ENCODE assay signal across 24 mouse cellular contexts in genomic region chr2:153861960-153862359, GRCm38 (mm10). TPM values are rescaled to one million over a fixed set of nuclear protein-coding genes. Genes with fewer than 3 reads are reported as not detected.
"Had no signal": no experiment of that assay in that cellular context is flagged by ENCODE, and none has a peak within 500 bp of the region (broad histone marks: within the 10 kb centered on the region; RNA-seq: fewer than 3 reads in every experiment).

No protein-coding gene starts in this region.

- H3K9ac ChIP-seq: liver, embryonic 13.5 days; lung, embryonic 14.5 days; midbrain, embryonic 13.5 days; neural tube, embryonic 13.5 days; stomach, embryonic 15.5 days had no signal

- H3K27me3 ChIP-seq: liver, embryonic 13.5 days; midbrain, embryonic 13.5 days; neural tube, embryonic 13.5 days; stomach, embryonic 15.5 days had no signal

- H3K4me2 ChIP-seq: liver, embryonic 13.5 days; lung, embryonic 14.5 days; midbrain, embryonic 13.5 days; neural tube, embryonic 13.5 days; stomach, embryonic 15.5 days had no signal

- H3K36me3 ChIP-seq: liver, embryonic 13.5 days; midbrain, embryonic 13.5 days; neural tube, embryonic 13.5 days; stomach, embryonic 15.5 days had no signal

- ATAC-seq: intestine, embryonic 16.5 days; lung, postnatal 0 days; midbrain, embryonic 13.5 days; midbrain, embryonic 16.5 days had no signal

- H3K9me3 ChIP-seq: liver, embryonic 13.5 days; midbrain, embryonic 13.5 days; neural tube, embryonic 13.5 days; stomach, embryonic 15.5 days had no signal

- H3K27ac ChIP-seq: kidney, postnatal 0 days; layer of hippocampus, adult 2 months; liver, embryonic 13.5 days; macrophage; midbrain, embryonic 13.5 days; neural tube, embryonic 13.5 days; stomach, embryonic 15.5 days had no signal

- H3K4me1 ChIP-seq: liver, embryonic 13.5 days; midbrain, embryonic 13.5 days; neural tube, embryonic 13.5 days; stomach, embryonic 15.5 days had no signal

- H3K4me3 ChIP-seq: layer of hippocampus, adult 2 months; liver, embryonic 13.5 days; midbrain, embryonic 13.5 days; myocyte; neural tube, embryonic 13.5 days; stomach, embryonic 15.5 days had no signal

- DNase-seq: kidney, adult 18-20 months; layer of hippocampus, adult 9-11 months; liver; liver, embryonic 13.5 days; lung, embryonic 14.5 days; retina, postnatal 1 day; right cerebral cortex, postnatal 25 days; thymus, postnatal 25 days had no signal

RNA-seq across cellular contexts. Expression of gene Sun5, which starts 8.9 kb away (rescaled TPM):
- polyA plus RNA-seq: intestine, embryonic 16.5 days; kidney, embryonic 14.5 days; kidney, postnatal 0 days; large intestine, adult 2 months; limb, embryonic 11.5 days; liver, embryonic 13.5 days; liver, embryonic 16.5 days; lung, embryonic 14.5 days; lung, postnatal 0 days; macrophage; midbrain, embryonic 13.5 days; midbrain, embryonic 16.5 days; myocyte; neural tube, embryonic 13.5 days; spleen, adult 2 months; stomach, embryonic 15.5 days; thymus, postnatal 0 days had no signal

RNA-seq across cellular contexts. Expression of gene Bpifb2, which starts 12.9 kb away (rescaled TPM):
- polyA plus RNA-seq: intestine, embryonic 16.5 days; kidney, embryonic 14.5 days; kidney, postnatal 0 days; large intestine, adult 2 months; liver, embryonic 13.5 days; liver, embryonic 16.5 days; lung, embryonic 14.5 days; lung, postnatal 0 days; macrophage; midbrain, embryonic 13.5 days; myocyte; neural tube, embryonic 13.5 days; stomach, embryonic 15.5 days had no signal

RNA-seq across cellular contexts. Expression of gene Bpifb6, which starts 38.2 kb away (rescaled TPM):
- polyA plus RNA-seq: intestine, embryonic 16.5 days; kidney, embryonic 14.5 days; kidney, postnatal 0 days; large intestine, adult 2 months; limb, embryonic 11.5 days; liver, embryonic 13.5 days; liver, embryonic 16.5 days; lung, embryonic 14.5 days; lung, postnatal 0 days; macrophage; midbrain, embryonic 13.5 days; midbrain, embryonic 16.5 days; myocyte; neural tube, embryonic 13.5 days; spleen, adult 2 months; stomach, embryonic 15.5 days; thymus, postnatal 0 days had no signal

RNA-seq across cellular contexts. Expression of gene Bpifb3, which starts 56.1 kb away (rescaled TPM):
- polyA plus RNA-seq: intestine, embryonic 16.5 days; kidney, embryonic 14.5 days; kidney, postnatal 0 days; large intestine, adult 2 months; limb, embryonic 11.5 days; liver, embryonic 13.5 days; liver, embryonic 16.5 days; lung, embryonic 14.5 days; lung, postnatal 0 days; macrophage; midbrain, embryonic 13.5 days; midbrain, embryonic 16.5 days; myocyte; neural tube, embryonic 13.5 days; stomach, embryonic 15.5 days had no signal
